Mouse (Mus musculus) bone marrow, adult 2 months (tissue): ENCODE measurements around the gene Fubp1.

Source experiments
- CTCF ChIP-seq: fragments of 200-500 bp; IDR thresholded peaks from 2 replicates; pipeline ENCODE4 v1.5.1; 2011; ENCODE audit warnings: low read length, control low read depth; ENCODE audit not compliant: control insufficient read depth, insufficient read depth
- POLR2A ChIP-seq: fragments of 200-500 bp; IDR thresholded peaks from 2 replicates; pipeline ENCODE4 v1.6.1; 2011; ENCODE audit warnings: low read depth, mild to moderate bottlenecking, control low read depth, low read length, borderline replicate concordance; ENCODE audit not compliant: control insufficient read depth

DNA sequence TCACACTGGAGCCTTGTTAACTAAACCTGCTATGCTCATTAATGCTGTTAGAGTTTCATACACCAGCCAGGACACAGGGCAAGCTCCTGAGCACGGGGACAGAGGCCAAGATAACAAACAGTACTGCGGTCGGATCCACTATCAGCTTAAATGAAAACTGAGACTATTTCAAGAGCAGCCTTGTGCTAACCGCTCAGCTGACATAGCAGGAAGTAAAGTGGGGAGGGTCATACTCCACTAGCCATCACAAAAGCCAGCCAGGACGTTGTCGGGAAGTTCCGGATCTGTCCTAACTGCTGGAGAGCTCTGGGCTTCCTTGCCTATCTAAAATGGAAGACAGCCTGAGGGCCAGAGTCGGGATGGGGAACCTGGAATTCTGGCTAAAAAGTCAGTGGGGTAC, 51.7 kb downstream of the Fubp1 start:
- TF ChIP-seq CTCF: no peak
- TF ChIP-seq POLR2A: no peak
